Mouse (Mus musculus): ENCODE measurements around the gene Rasd2.

DNA sequence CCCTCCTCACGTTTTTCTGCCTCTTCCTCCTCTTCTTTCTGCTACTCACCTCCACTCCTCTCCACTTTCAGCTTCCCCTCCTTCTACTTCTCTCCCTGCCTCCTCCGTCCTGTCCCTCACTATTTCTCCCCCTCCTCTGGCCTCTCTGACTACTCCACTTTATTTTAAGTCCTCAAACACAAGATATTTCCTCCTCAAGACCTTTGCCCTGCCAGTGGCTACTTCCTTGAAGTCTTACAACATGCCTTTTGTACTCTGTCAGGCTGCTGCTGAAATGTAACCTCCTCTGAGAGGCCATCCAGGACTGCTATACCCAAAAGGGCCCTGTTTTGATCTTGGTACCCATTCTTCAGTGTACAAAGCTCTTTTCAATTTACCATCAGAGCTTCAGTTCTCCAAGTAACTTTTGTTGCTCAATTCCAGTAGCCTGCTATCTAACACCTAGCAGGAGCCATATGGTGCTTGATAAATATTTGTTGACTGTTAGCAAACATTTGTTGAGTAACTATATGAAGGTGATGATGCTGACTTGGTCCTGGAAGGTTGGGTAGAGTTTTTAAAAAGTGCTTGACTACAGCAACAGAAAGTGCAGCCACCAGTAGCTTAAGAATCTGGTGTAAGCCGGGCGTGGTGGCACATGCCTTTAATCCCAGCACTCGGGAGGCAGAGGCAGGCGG lies 41.6 kb upstream of the Rasd2 start:
- no peak for TF ChIP-seq MYOD1 (IDR thresholded peaks at IDR 0.05; ENCODE audit: control insufficient read depth in 1 of 3, insufficient read length in 2 of 3, low read depth in 2 of 3)
- TF ChIP-seq POLR2A (IDR thresholded peaks at IDR 0.05; ENCODE audit: insufficient read length, low read depth), result no peak
- TF ChIP-seq CEBPB (IDR thresholded peaks at IDR 0.05; ENCODE audit: insufficient read depth, poor library complexity, severe bottlenecking), result no peak
- no peak for TF ChIP-seq E2F4 (IDR thresholded peaks at IDR 0.05; ENCODE audit: insufficient read depth)
